Mouse (Mus musculus): ENCODE data around the gene Gm45021.

The Gm45021 gene

DNA sequence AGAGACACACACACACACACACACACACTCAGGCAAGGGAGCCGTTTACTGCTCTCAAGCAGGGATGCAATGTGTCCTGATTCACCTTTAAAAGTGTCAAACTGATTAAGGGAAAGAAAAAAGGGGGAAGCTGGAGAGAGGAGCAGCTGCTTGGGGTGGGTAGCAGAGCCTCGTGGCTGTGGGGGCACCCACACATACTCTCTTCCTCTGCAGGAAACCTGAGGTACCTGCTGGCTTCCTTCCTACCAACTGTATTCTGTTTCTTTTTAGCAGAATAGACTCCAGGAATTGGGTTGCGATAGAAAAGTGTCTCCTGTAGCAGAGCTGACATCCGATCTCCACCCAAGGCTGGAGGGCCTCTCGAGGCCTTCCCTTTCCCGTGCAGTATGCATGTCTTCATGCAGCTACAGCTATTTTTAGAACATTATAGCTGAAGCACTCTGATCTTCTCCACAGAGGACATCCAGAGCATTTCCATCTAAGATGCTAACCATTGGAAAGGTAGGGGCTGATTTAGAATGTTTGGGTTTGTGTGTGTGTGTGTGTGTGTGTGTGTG lies at the start of gene Gm45021:
TSS of gene Gm45021 (plus strand) at position 417 of the 557 bp plus-strand sequence.
- no peak for DNase-seq

DNA sequence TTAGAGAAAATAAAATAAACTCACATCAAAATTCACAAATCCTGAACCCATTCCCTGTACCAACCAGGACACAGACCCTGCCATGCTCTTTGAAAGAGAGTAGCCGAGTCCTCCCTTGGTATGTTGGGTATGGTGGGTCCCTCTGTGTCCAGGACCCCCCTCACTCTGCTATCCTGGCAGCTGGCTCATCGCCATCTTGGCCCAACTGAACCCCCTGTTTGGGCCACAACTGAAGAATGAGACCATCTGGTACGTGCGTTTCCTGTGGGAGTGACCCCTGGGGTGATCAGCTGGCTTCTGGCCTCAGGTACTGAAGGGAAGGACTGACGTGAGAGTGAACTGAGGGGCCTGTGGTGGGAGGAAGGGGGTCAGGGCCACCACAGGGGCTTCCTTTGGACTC lies 49.5 kb upstream of the Gm45021 start:
- DNase-seq: peak; percentile 69

GRCm38 (mm10) chr6:48540721-48541120 lies 48.7 kb upstream of the Gm45021 start:
- peak; percentile 10 for DNase-seq

- DNase-seq: peak; percentile 45
Measured at GRCm38 (mm10) chr6:48541560-48542450, 47.6 kb upstream of the Gm45021 start.

- no peak for DNase-seq
Measured at GRCm38 (mm10) chr6:48542631-48543030, 46.8 kb upstream of the Gm45021 start.

DNA sequence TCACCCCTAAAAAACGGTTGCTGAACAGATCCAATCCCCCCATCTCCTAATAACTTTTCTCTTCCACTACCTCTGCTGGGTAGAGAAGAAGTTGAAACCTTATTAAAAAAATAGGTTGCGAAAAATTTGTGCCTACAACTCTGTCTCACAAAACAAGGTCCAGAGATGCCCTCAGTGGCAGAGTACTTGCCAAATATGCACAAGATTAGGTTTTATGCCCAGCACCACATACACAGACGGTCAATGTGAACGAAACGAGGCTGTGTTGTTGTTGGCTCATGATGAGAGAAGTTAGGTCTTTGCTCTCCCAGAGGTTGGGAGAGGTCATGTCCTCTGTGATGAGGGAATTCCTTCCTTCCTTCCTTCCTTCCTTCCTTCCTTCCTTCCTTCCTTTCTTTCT lies 44.2 kb upstream of the Gm45021 start:
- no peak for DNase-seq

GRCm38 (mm10) chr6:48546271-48546670 lies 43.1 kb upstream of the Gm45021 start:
- DNase-seq: peak; percentile 24

DNA sequence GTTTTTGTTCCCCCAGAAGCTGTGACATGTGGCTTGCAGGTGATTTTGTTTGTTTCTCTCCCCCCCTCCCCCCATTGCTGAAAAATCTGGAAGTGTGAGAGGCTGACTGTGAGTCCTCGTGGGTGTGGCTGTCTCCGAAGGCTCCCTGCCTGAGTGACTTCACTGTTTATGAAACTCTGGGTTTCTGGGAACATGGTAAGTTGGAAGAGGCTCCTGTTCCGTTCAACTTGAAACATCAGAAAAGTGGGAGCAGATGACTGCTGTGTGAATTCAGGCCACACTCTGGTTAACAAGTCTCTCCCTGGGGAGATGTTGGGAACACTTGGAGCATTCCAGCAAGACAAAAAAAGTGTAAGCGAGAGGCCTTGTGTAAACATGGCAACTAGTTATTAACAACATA lies 42.6 kb upstream of the Gm45021 start:
- no peak for DNase-seq

DNA sequence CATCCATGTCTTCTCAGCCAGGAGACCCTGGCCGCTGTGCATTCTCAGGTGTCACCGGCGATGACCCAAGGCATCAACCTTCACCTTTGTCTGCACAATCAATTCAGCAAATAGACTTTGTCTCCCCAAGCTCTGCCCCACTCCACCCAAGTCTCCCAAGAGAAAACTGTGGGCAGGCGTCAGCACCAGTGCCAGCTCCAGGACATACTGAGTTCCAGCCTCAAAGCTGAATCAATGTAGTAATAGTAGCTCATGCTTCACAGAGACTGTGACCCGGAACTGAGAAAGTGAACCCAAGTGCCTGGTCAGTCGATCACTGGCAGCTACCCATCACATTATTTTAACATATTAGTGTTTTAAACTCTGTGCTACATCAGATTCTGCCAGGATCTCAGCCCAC lies 41.1 kb upstream of the Gm45021 start:
- no peak for DNase-seq

DNA sequence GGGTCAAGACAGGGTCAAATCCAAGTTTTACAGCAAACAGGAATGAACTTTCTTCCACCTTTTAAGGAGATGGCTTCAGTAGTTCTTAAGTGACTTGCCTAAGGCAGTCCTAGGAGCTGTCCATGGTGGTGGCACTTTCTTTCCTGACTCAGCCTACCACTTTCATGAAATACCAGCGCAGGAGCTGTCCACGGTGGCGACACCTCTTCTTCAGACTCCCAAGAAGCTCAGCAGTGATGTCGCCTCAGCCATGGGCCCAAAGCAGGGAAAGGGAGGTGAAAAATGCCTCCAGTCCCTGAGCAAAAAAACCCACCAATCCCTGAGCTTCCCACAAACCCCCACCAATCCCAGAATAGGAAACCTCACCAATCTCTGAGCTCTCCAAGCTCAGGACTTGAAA lies 36.5 kb upstream of the Gm45021 start:
- DNase-seq: peak; percentile 37

GRCm38 (mm10) chr6:48553819-48554218 lies 35.6 kb upstream of the Gm45021 start:
- DNase-seq: peak; percentile 48

GRCm38 (mm10) chr6:48554280-48555103 lies 34.9 kb upstream of the Gm45021 start, which contains the start of gene Lrrc61:
TSS of gene Lrrc61 (plus strand) at chr6:48554796.
- DNase-seq: peak; percentile 98

DNA sequence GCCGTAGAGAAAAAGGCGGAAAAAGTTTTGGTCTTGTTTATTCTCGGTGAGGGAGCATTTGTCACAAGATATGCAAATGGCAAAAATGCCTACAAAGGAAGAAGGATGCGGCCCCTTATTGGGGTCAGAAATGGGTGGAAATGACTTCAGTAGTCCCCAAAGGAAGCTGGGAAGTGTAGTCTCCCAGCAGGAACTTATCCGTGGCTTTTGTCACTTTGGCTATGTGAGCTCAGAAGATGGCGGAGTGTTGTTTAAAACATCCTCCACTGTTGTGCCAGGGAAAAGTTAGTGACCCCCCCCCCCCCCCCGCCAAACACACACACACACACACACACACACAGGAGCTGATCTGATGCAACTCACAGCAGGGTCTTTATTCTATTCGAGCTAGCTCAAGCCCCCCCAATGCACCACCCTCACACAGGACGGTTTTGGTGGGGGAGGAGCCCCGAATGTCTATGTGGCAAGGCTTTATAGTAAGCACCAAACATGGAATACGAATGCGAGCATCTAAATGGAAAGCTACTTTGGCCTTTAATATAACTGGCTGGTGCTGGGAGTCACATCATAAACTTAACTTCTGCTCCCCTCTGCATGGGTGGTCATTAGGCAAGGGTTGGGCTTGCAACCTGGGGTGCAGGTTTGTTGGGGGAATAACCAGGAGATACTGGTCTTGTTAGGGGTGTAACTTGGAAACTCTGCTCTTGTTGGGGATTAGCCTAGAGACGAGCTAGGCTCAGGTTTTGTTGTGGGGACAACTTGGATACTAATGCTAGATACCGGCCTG lies 34.1 kb upstream of the Gm45021 start:
- peak; percentile 84 for DNase-seq

- DNase-seq: peak; percentile 56
Measured at GRCm38 (mm10) chr6:48555956-48556355, 33.5 kb upstream of the Gm45021 start.

GRCm38 (mm10) chr6:48565693-48566310 lies 23.6 kb upstream of the Gm45021 start:
- DNase-seq: no peak

- peak; percentile 69 for DNase-seq
Measured at GRCm38 (mm10) chr6:48566312-48566711, 23.1 kb upstream of the Gm45021 start.

- peak; percentile 77 for DNase-seq
Measured at GRCm38 (mm10) chr6:48568036-48568984, 21.1 kb upstream of the Gm45021 start.

DNA sequence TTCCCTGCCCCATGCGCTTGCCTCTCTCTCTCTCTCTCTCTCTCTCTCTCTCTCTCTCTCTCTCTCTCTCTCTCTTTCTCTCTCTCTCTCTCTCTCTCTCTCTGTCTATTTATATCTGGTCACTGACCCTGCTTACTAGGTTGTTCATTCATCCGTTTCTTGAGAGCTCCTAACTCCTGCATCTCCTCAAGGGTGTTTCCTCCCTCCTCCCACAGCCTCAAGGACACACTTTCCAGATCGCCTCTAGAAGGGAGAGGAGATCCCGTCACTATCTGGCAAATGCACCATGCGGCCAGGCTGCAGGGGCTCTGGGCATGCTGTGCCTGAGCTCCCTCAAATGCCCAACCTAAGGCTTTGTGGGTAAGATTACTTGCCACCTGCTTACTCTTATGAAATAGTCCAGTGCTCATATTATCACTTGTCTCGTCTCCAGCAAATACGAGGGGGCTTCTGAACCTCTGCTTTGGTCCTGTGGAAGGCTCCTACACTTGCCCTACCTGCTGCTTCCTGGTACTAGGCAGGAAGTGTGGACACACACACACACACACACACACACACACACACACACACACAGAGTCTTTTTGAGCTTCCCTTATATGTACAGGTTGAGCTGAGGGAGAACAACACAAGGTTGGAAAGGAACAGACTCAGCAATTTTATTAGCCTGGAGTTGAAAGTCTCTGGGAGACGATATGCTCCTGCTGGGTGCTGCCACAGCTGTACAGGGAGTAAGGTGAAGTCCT lies 20.2 kb upstream of the Gm45021 start:
- peak; percentile 48 for DNase-seq

- DNase-seq: no peak
Measured at GRCm38 (mm10) chr6:48572014-48572413, 17.4 kb upstream of the Gm45021 start.

GRCm38 (mm10) chr6:48572572-48573061 lies 16.8 kb upstream of the Gm45021 start, which contains the start of gene Rarres2:
TSS of gene Rarres2 (minus strand) at chr6:48572789.
- DNase-seq: no peak

Data from cerebellum, adult 9-11 months (tissue).